Mouse (Mus musculus) lung, adult 2 months (tissue): ENCODE measurements around the gene Timm13.

Source experiments
- CTCF ChIP-seq: fragments of 200-500 bp; IDR thresholded peaks from 2 replicates; pipeline ENCODE4 v1.5.1; 2011; ENCODE audit warnings: mild to moderate bottlenecking, low read length, control low read depth; ENCODE audit not compliant: insufficient read depth
- POLR2A ChIP-seq: fragments of 200-500 bp; IDR thresholded peaks from 2 replicates; pipeline ENCODE4 v1.6.1; 2011; ENCODE audit warnings: low read depth, mild to moderate bottlenecking, control low read depth, low read length, borderline replicate concordance; ENCODE audit errors: extremely low read depth

GRCm38 (mm10) chr10:80934136-80934985, 33.6 kb upstream of the Timm13 start:
- no peak for TF ChIP-seq CTCF
- no peak for TF ChIP-seq POLR2A
